Mouse (Mus musculus): ENCODE results near the gene Pcca.

DNA sequence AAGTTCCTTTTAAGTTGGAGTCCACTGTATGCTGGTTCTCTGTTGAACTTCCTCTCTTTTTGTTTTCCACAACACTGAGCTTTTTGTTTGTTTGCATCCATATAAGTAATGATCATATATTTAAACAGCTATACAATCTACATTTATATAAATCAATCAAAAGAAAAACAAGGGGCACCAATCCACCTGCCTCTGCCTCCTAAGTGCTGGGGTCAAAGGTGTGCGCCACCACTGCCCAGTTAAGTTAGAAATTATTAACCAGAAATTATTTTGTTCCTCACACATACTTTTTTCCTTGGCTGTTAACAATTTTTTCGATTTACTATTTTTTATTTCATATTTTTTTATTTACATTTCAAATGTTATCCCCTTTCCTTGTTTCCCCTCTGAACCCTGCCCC lies 99.3 kb downstream of the Pcca start:
- TF ChIP-seq CTCF (IDR thresholded peaks at IDR 0.05; ENCODE audit: extremely low read depth, insufficient read depth, insufficient read length, insufficient replicate concordance) (no peak), POLR2A (IDR thresholded peaks at IDR 0.05; ENCODE audit: low read depth, low read length) (no peak)
